Mouse (Mus musculus) liver, embryonic 11.5 days (tissue): Measurements from ENCODE around the gene F830045P16Rik. TPM values are rescaled to one million over a fixed set of nuclear protein-coding genes. Genes with fewer than 3 reads are reported as not detected.

Source experiments
- ATAC-seq: fragments of 200-750 bp; cut with Nextera tagmentation; replicated peaks from 2 replicates; pipeline ENCODE4 v1.8.0; 2017; ENCODE audit warnings: moderate number of reproducible peaks, mild to moderate bottlenecking, moderate TSS enrichment, moderate library complexity; ENCODE audit not compliant: low FRiP score
- DNase-seq: peaks from one replicate; pipeline ENCODE4 v3.0.0-alpha.2; 2017; ENCODE audit warnings: low spot score
- H3K27ac ChIP-seq: fragments of 300-500 bp; sonication (generic); 2 replicates; pipeline ENCODE4 v1.5.1; 2014; ENCODE audit warnings: mild to moderate bottlenecking, low read depth, low read length, control low read depth
- H3K27me3 ChIP-seq: fragments of 300-500 bp; sonication (generic); replicated peaks from 2 replicates; pipeline ENCODE4 v1.6.1; 2014; ENCODE audit warnings: low read length, mixed read lengths; ENCODE audit not compliant: control insufficient read depth, insufficient read depth
- H3K36me3 ChIP-seq: fragments of 300-500 bp; sonication (generic); 2 replicates; pipeline ENCODE4 v1.6.1; 2014; ENCODE audit warnings: mild to moderate bottlenecking, low read length, moderate library complexity, mixed read lengths; ENCODE audit not compliant: control insufficient read depth, insufficient read depth
- H3K4me1 ChIP-seq: fragments of 300-500 bp; sonication (generic); replicated peaks from 2 replicates; pipeline ENCODE4 v1.6.1; 2014; ENCODE audit warnings: low read length, mixed read lengths; ENCODE audit not compliant: control insufficient read depth, insufficient read depth
- H3K4me2 ChIP-seq: fragments of 300-500 bp; sonication (generic); 2 replicates; pipeline ENCODE4 v1.6.1; 2014; ENCODE audit warnings: mild to moderate bottlenecking, control low read depth, moderate library complexity
- H3K4me3 ChIP-seq: fragments of 300-500 bp; sonication (generic); 2 replicates; pipeline ENCODE4 v1.5.1; 2014; ENCODE audit warnings: low read depth, low read length, control low read depth
- H3K9ac ChIP-seq: fragments of 300-500 bp; sonication (generic); 2 replicates; pipeline ENCODE4 v1.6.1; 2014; ENCODE audit warnings: low read depth, low read length, control low read depth
- H3K9me3 ChIP-seq: fragments of 300-500 bp; sonication (generic); 2 replicates; pipeline ENCODE4 v1.6.1; 2016; ENCODE audit warnings: low read length, inconsistent platforms, mixed read lengths; ENCODE audit not compliant: control insufficient read depth
- WGBS: fragments of 180-500 bp; shearing (Covaris S2); extraction: QIAGEN DNeasy Blood & Tissue Kit; methylation state at CpG from one replicate; pipeline ENCODE4 v1.1.7; 2014; 5-methylcytosine and 5-hydroxymethylcytosine counted together
- polyA plus RNA-seq: library from polyadenylated mRNA; unstranded; fragments of >200 nt; fragmentation: Nextera tagmentation; extraction: Ambion mirVana; gene quantifications from 2 replicates; pipeline ENCODE4 v1.2.1, GENCODE M21; 2014

Gene F830045P16Rik
- polyA plus RNA-seq, 1 experiment from 2014 or later = not detected

DNA sequence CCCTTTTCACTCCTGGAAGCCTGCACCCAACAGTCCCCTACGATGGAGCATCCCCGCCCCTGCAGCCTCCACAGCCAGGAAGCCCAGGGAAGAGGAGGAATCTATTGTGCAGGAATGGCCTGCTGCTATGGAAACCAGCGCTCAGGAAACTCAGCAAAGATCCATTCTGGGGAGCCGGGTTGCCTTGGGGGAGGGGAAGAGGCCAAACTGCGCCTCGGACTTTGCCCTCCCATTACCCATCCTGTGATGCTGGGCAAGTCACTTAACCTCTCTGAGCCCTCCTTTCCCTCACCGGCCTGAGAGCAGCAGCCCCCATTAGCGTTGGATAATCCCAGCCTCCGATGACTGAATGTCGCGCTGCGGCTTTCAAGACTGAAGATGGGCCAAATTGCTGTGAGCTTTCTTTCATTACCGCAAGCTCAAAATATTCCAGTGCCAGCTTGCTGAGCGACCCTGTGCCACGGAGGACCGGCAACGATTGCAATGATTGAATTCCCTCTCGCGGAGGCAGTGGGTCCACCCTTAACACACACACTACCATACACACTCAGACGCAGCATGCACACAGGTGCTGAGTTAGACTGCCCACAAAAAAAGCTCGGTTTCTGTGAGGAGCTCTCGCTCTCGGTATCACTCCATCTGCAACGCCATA, 38.1 kb upstream of the F830045P16Rik start:
- ATAC-seq (no peak; the same call in 1 of the 2 replicates), DNase-seq (no peak)
- no peaks in the 10 kb centered on the region for H3K36me3 ChIP-seq
- WGBS = 17% methylated on average over 24 of the region's 24 CpGs
- H3K4me3 ChIP-seq = no peak overlapping the region
- H3K4me2 ChIP-seq = peak overlapping the region; percentile 48
- H3K9me3 ChIP-seq = no peaks in the 10 kb centered on the region
- no peak overlapping the region for H3K9ac ChIP-seq
- H3K27ac ChIP-seq = no peak overlapping the region
- no peaks in the 10 kb centered on the region for H3K4me1 ChIP-seq
- peaks cover 8% of the 10 kb centered on the region for H3K27me3 ChIP-seq

DNA sequence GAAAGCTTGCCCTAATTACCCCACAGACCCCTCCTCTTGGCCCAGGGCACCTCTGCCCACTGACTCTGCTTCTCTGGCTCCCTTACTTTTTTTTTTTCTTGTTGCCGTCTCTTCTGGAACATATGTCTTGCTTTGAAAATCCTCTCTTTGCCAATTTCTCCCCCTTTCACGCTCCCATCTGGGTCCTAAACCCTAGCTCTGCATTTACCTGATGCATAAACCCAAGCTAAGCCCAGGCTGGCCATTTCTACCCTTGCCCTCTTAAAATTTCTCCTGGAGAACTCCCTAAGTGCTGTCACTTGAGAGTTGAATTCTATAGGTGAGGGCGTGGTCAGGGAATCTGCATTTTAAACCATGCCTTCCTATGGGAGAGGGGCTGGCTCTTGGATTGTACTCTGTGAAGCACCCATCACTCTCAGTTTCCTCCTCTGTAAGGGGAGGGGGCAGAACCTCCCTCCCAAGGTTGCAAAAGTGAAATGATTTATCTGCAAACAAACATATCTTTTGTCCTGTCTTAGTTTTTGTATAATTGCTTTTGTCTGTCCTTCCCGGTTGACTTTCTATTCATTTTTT, 37.4 kb upstream of the F830045P16Rik start:
- peaks cover 8% of the 10 kb centered on the region for H3K27me3 ChIP-seq
- no peaks in the 10 kb centered on the region for H3K9me3 ChIP-seq
- no peaks in the 10 kb centered on the region for H3K4me1 ChIP-seq
- peak overlapping the region; percentile 48 for H3K4me2 ChIP-seq
- H3K27ac ChIP-seq = no peak overlapping the region
- no peak overlapping the region for H3K4me3 ChIP-seq
- WGBS = 27% methylated on average over 4 of the region's 4 CpGs
- no peaks in the 10 kb centered on the region for H3K36me3 ChIP-seq
- H3K9ac ChIP-seq = no peak overlapping the region
- no peak for ATAC-seq
- DNase-seq = no peak

DNA sequence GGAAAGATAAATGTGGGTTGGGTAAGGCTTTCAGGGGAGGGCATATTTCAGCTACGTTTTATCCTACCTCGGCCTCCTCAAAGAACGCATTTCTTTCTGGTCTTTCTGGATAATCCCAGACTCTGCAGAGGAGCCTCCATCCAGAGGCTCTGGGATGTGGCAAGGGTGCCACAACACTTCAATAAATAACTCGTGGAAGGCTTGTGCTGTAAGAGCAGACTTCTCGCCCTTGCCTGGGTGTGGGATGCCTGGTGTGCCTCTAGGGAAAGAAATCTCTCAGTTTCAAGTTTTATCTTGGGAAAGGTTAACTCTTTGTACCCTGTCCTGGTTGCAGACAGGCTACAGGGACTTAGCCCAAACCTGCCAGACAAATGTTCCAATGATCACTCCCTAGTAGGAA, 33.2 kb upstream of the F830045P16Rik start:
- ATAC-seq (no peak), DNase-seq (no peak)
- no peaks in the 10 kb centered on the region for H3K4me1 ChIP-seq
- H3K27ac ChIP-seq = no peak overlapping the region
- no peak overlapping the region for H3K4me3 ChIP-seq
- H3K27me3 ChIP-seq = peaks cover 8% of the 10 kb centered on the region
- no peak overlapping the region for H3K9ac ChIP-seq
- H3K9me3 ChIP-seq = no peaks in the 10 kb centered on the region
- H3K36me3 ChIP-seq = no peaks in the 10 kb centered on the region
- no peak overlapping the region for H3K4me2 ChIP-seq
- 58% methylated on average over 5 of the region's 5 CpGs for WGBS

DNA sequence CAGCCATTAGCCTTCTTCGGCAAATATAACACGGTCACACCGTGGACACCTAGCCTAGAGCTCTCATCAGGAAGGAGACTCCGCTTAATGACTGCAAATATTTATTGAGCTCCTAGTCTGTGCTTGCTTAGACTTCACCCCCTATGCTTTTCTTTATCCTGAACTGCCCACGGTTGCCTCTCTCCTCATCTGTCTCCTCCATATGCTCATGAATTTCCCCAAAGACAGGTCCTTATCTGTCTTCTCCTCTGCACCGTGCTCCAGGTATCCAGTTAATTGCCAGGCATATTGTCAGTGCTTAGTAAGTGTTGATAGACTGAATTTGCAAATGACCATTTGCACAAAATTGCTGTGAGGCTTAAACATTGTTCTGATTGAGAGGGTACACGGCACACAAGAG, 32.7 kb upstream of the F830045P16Rik start:
- Histone ChIP-seq H3K4me3 (no peak overlapping the region), H3K4me1 (no peaks in the 10 kb centered on the region), H3K27me3 (peaks cover 8% of the 10 kb centered on the region), H3K36me3 (no peaks in the 10 kb centered on the region), H3K9ac (no peak overlapping the region), H3K27ac (no peak overlapping the region), H3K9me3 (no peaks in the 10 kb centered on the region), H3K4me2 (no peak overlapping the region)
- no peak for ATAC-seq
- 68% methylated on average over 7 of the region's 7 CpGs for WGBS
- DNase-seq = no peak

DNA sequence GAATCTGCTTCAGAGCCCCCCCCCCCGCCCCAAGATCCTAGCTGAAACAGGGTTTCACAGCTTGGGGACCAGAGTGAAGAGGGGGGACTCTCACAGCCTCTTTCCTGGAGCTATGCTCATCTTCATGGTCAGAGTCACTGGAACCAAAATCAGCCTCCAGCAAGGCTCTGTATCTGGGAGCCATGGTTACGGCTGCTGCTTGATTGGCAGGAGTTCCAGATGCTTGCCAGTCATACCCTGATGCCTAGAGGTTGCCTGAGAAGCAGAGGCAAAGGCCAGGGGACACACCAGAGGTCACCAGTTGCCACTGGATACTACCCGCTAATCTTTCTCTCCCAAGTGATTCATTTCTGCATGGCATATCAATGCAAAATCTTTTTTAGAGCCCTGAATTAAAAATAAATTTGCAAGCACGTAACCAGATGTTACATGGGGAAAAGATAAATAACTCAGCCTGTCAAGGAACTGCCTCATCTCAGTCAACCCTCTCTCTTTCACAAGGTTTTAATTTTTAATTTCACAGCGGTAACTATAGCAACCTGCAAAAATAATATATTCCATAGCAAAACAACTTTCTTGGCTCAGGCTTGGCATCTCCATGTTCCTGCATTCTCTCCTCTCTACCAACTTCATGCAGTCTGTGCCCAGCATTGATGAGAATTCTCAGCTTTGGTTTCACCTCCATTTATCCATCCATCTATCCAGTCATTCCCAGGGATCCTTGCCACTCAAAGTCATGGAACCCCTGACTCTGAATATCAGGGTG, 27.7 kb upstream of the F830045P16Rik start:
- DNase-seq (no peak), ATAC-seq (no peak)
- Histone ChIP-seq H3K9ac (no peak overlapping the region), H3K4me3 (no peak overlapping the region), H3K4me1 (no peaks in the 10 kb centered on the region), H3K27me3 (no peaks in the 10 kb centered on the region), H3K27ac (no peak overlapping the region), H3K9me3 (no peaks in the 10 kb centered on the region), H3K4me2 (no peak overlapping the region), H3K36me3 (no peaks in the 10 kb centered on the region)
- WGBS = 85% methylated on average over 5 of the region's 5 CpGs

DNA sequence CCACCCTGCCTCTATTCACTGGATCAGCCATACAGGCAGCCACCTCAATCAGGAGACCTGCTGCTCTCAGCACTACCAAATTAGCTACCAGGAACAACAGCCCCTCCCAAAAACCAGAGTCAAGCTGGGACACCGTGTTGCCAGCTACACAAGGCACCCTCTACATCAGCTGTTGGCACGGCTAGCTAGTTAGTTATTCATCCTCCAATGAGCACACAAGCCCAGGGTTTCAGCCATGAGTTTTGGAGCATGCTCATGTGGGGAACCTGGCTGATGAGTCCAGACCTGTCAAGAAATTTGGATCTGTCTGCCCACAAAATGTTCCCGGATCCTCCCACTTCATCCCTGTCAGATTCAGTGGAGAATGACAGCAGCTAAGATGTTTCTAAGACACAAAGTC, 25.4 kb upstream of the F830045P16Rik start:
- Histone ChIP-seq H3K9ac (no peak overlapping the region), H3K4me2 (no peak overlapping the region), H3K27me3 (no peaks in the 10 kb centered on the region), H3K27ac (no peak overlapping the region), H3K36me3 (no peaks in the 10 kb centered on the region), H3K4me1 (no peaks in the 10 kb centered on the region), H3K4me3 (no peak overlapping the region), H3K9me3 (no peaks in the 10 kb centered on the region)
- no peak for DNase-seq
- WGBS = 72% methylated on average over 3 of the region's 3 CpGs
- ATAC-seq = no peak

DNA sequence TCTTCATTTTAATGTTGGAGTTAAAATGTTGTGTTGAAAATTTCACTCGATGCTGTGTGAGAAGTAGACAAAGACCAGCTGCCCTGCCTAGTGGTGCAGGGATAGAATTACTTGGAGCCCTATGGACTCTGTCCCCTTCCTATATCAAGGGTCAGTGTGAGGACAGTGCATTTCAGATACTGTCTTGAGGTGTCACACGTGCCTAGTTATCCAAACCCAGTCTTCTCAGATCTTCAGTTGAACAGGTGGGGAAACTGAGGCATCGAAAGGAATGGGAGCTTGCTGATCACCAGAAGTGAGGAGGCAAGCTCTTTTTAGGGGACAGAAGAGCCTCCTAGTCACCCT, 22.4 kb upstream of the F830045P16Rik start:
- 61% methylated on average over 3 of the region's 3 CpGs for WGBS

DNA sequence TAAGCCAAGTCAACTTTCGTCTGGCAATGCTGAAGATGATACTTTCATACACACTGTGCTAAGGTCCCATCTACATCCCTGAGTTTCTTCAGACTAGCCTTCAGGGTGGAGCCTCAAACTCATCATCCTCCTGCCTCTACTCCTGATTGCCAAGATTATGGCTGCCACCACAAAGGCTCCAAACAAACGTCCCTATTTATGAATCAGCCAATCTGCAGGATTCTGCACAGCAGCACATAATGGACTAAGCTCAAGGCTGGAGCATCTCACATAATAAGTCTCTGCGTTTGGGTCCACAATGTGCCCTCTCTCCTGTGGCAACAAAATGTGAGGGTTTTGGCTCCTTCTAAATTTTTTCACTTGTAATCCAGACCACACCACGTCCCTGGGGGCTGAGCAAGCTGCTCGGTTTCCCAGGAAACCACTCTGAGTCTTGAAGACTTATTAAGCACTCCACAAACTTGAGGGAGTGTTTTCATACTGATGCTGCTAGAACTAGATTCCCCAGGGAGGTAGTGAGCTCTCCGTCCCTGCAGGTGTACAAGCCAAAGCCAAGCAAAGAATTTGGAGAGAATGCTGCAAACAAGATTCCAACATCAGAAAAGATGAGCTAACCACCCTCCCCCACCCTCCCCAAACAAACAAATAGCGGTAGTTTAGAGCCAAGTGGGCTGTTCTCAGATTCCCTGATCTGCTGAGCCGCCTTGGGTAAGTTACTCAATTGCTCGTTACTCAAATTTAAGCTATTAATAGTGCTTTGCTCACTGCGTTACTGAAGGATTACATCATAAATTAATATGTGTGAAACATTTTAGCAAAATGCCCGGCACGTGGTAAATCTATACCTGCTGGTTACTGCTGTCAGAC, 21.8 kb upstream of the F830045P16Rik start:
- Histone ChIP-seq H3K36me3 (no peaks in the 10 kb centered on the region), H3K4me3 (no peak overlapping the region), H3K27me3 (no peaks in the 10 kb centered on the region), H3K9me3 (no peaks in the 10 kb centered on the region), H3K4me1 (no peaks in the 10 kb centered on the region), H3K4me2 (no peak overlapping the region), H3K27ac (no peak overlapping the region), H3K9ac (no peak overlapping the region)
- ATAC-seq (no peak), DNase-seq (no peak)
- 65% methylated on average over 12 of the region's 12 CpGs for WGBS

More for the DNA sequence above, 22.4 kb upstream of the F830045P16Rik start:
- Histone ChIP-seq H3K9me3 (no peaks in the 10 kb centered on the region), H3K27me3 (no peaks in the 10 kb centered on the region), H3K4me2 (no peak overlapping the region), H3K9ac (no peak overlapping the region), H3K4me1 (no peaks in the 10 kb centered on the region), H3K27ac (no peak overlapping the region), H3K4me3 (no peak overlapping the region), H3K36me3 (no peaks in the 10 kb centered on the region)
- DNase-seq (no peak), ATAC-seq (no peak)
